Mouse (Mus musculus): ENCODE measurements around the gene Prss30. TPM values are rescaled to one million over a fixed set of nuclear protein-coding genes. Genes with fewer than 3 reads are reported as not detected.

Prss30 gene
- polyA plus RNA-seq, 1 experiment from 2014 or later: 0.12 TPM

DNA sequence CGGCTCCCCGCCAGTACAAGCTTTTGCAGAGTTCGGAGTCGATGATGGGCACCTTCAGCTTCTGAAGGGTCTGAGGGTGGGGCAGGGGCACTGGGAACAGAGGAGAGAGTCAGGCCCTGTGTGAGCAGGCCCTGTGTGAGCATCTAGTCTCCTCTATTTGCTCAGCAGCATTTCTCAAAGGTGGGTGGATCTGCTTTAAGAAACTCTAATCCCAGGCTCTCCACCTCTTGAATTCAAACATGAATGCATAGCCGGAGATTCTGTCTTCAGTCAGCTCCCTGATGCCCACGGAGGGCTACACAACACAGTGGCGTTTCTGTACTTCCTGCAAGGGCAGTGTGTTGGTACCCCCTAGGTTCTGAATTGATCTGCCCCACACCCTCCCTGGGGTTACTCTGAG lies 14.3 kb upstream of the Prss30 start:
- H3K9me3 ChIP-seq (ENCODE audit: control insufficient read depth, low read length): no peaks in the 10 kb centered on the region
- no peak overlapping the region for H3K4me3 ChIP-seq (ENCODE audit: low read depth, low read length)
- no peak overlapping the region for H3K9ac ChIP-seq (ENCODE audit: low read length)
- 0 out of 2 replicates have a peak, but pooled peaks cover 4% of the 10 kb centered on the region for H3K4me1 ChIP-seq (replicated peaks; ENCODE audit: control insufficient read depth, insufficient read depth, low read length)
- no peaks in the 10 kb centered on the region for H3K36me3 ChIP-seq (ENCODE audit: control insufficient read depth, insufficient read depth, low read length)
- no peaks in the 10 kb centered on the region for H3K27me3 ChIP-seq (replicated peaks; ENCODE audit: control insufficient read depth, insufficient read depth, low read length)
- no peak overlapping the region for H3K27ac ChIP-seq (ENCODE audit: low read depth)
- 70% methylated on average over 7 of the region's 7 CpGs for WGBS
- H3K4me2 ChIP-seq (ENCODE audit: low read length): no peak overlapping the region
- no peak for ATAC-seq (replicated peaks; ENCODE audit: low FRiP score, low TSS enrichment, low read depth)
- DNase-seq (ENCODE audit: low spot score): no peak

DNA sequence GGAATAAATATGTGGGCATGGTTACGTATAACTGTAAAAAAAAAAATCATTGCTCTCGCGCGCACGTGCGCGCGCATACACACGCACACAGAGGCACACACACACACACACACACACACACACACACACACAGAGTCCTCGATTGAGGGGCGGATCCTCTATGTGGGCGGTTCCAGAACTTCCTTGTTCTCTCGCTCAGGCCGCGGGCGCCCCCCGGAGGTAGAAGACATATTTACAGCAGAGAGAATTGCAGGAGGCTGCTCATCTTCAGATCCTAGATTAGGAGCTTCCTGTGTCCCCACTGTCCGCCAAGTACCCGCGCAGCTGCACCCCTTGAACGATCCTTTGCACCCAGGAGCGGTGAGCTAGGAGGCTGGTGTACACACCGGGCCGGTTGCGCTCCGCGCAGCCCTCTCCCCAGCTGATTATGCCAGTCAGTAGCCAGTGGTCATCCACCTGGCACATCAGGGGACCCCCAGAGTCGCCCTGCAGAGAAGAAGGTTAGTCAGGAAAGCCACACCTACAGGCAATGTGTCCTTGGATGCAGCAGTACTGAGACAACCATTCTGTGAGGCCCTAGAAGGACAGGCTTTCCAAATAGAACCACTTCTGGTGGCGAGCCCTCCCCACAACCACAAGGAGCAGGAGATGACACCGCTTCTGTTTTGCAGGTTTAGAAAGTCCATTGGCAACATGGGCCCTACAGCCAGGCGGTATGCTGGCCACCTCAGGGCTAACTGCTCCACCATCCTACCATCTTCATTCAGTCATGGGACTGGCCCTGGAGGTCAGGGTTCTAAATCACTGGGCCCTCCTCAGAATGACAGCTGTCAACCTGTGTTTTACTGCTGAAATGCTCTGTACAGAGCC lies 13.4 kb upstream of the Prss30 start:
- Histone ChIP-seq H3K9me3 (ENCODE audit: control insufficient read depth, low read length) (no peaks in the 10 kb centered on the region), H3K36me3 (ENCODE audit: control insufficient read depth, insufficient read depth, low read length) (no peaks in the 10 kb centered on the region), H3K4me1 (replicated peaks; ENCODE audit: control insufficient read depth, insufficient read depth, low read length) (0 out of 2 replicates have a peak, but pooled peaks cover 4% of the 10 kb centered on the region), H3K27me3 (replicated peaks; ENCODE audit: control insufficient read depth, insufficient read depth, low read length) (no peaks in the 10 kb centered on the region), H3K4me2 (ENCODE audit: low read length) (peak overlapping the region; percentile 48), H3K27ac (ENCODE audit: low read depth) (no peak overlapping the region), H3K9ac (ENCODE audit: low read length) (peak overlapping the region; percentile 34; the same call in 1 of the 2 replicates), H3K4me3 (ENCODE audit: low read depth, low read length) (peak overlapping the region; percentile 16)
- ATAC-seq (replicated peaks; ENCODE audit: low FRiP score, low TSS enrichment, low read depth): peak; percentile 78
- WGBS: 8% methylated on average over 31 of the region's 31 CpGs
- DNase-seq (ENCODE audit: low spot score): peak; percentile 99

DNA sequence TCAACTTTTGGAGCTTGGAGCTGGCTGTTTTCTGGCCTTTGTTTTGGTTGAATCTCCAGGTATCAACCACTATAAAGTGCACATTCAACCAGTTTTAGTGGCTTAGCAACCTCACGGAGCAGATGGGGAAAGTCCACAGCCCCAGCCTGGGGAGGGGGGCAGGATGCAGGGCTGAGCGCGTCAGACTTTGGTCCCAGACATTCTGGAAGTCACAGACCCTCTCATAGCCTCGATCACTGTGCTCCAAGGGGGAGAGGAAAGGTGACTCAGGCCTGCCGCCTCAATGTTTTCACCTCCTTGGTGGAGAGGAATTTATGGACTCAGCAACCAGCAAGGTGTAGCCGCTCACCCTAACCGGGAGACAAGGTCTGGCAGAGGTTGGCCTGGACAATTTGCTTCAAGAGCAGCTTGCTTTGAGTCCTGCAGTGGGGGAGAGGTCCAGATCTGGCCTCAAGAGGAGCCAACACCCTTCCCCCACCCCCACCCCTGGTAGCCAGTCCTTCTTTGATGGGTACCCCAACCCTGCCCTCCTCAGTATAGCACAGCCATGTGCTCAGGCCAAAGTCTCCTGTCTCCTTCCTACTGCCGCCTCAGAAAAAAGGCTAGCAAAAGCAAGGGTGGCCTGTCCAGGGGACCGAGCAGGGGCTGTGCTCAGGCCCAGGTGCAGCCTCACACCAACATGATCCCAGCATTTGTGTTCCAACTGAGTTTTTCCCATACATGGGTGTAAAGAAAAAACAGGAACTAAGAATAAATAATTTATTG lies 12.6 kb upstream of the Prss30 start:
- no peaks in the 10 kb centered on the region for H3K36me3 ChIP-seq (ENCODE audit: control insufficient read depth, insufficient read depth, low read length)
- peak overlapping the region; percentile 16 for H3K4me3 ChIP-seq (ENCODE audit: low read depth, low read length)
- peak overlapping the region; percentile 48 for H3K4me2 ChIP-seq (ENCODE audit: low read length)
- H3K9me3 ChIP-seq (ENCODE audit: control insufficient read depth, low read length): no peaks in the 10 kb centered on the region
- DNase-seq (ENCODE audit: low spot score) (peak; percentile 75), ATAC-seq (replicated peaks; ENCODE audit: low FRiP score, low TSS enrichment, low read depth) (peak; percentile 83)
- H3K27me3 ChIP-seq (replicated peaks; ENCODE audit: control insufficient read depth, insufficient read depth, low read length): no peaks in the 10 kb centered on the region
- no peak overlapping the region for H3K27ac ChIP-seq (ENCODE audit: low read depth)
- H3K4me1 ChIP-seq (replicated peaks; ENCODE audit: control insufficient read depth, insufficient read depth, low read length): 0 out of 2 replicates have a peak, but pooled peaks cover 4% of the 10 kb centered on the region
- peak overlapping the region; percentile 14; the same call in 1 of the 2 replicates for H3K9ac ChIP-seq (ENCODE audit: low read length)
- 49% methylated on average over 9 of the region's 9 CpGs for WGBS

GRCm38 (mm10) chr17:23989802-23990201 lies 9.4 kb upstream of the Prss30 start:
- no peaks in the 10 kb centered on the region for H3K27me3 ChIP-seq (replicated peaks; ENCODE audit: control insufficient read depth, insufficient read depth, low read length)
- no peak overlapping the region for H3K4me3 ChIP-seq (ENCODE audit: low read depth, low read length)
- no peak overlapping the region for H3K9ac ChIP-seq (ENCODE audit: low read length)
- H3K27ac ChIP-seq (ENCODE audit: low read depth): no peak overlapping the region
- H3K4me2 ChIP-seq (ENCODE audit: low read length): no peak overlapping the region
- 0 out of 2 replicates have a peak, but pooled peaks cover 4% of the 10 kb centered on the region for H3K4me1 ChIP-seq (replicated peaks; ENCODE audit: control insufficient read depth, insufficient read depth, low read length)
- H3K36me3 ChIP-seq (ENCODE audit: control insufficient read depth, insufficient read depth, low read length): no peaks in the 10 kb centered on the region
- WGBS: 42% methylated on average over 2 of the region's 2 CpGs
- DNase-seq (ENCODE audit: low spot score) (no peak), ATAC-seq (replicated peaks; ENCODE audit: low FRiP score, low TSS enrichment, low read depth) (no peak)
- no peaks in the 10 kb centered on the region for H3K9me3 ChIP-seq (ENCODE audit: control insufficient read depth, low read length)

DNA sequence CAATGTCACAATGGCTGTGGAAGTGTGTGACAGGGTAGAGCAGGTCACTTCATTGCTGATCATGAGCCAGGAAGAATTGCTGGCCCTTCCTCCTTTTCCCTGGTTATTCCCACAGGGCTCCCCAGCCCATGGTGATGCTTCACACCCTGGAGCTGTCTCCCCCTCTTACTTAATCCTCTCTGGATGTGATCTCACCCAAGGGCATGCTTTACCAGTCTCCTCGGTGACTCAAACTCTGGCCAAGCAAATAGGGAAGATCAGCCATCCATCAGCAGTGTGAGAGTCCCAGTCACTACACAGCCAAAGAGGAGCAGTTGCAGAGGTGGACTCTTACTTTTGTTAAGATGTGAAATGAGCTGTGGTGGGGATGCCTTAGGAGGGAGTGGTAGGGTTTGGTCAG lies 4.6 kb upstream of the Prss30 start:
- H3K4me1 ChIP-seq (replicated peaks; ENCODE audit: control insufficient read depth, insufficient read depth, low read length): no peaks in the 10 kb centered on the region; the same call in 1 of the 2 replicates
- ATAC-seq (replicated peaks; ENCODE audit: low FRiP score, low TSS enrichment, low read depth): no peak
- no peak overlapping the region for H3K4me3 ChIP-seq (ENCODE audit: low read depth, low read length)
- no peak overlapping the region for H3K9ac ChIP-seq (ENCODE audit: low read length)
- no peak overlapping the region for H3K4me2 ChIP-seq (ENCODE audit: low read length)
- H3K27ac ChIP-seq (ENCODE audit: low read depth): no peak overlapping the region
- H3K36me3 ChIP-seq (ENCODE audit: control insufficient read depth, insufficient read depth, low read length): no peaks in the 10 kb centered on the region
- no peaks in the 10 kb centered on the region for H3K27me3 ChIP-seq (replicated peaks; ENCODE audit: control insufficient read depth, insufficient read depth, low read length)
- WGBS: 89% methylated on average over 1 of the region's 1 CpGs
- no peak for DNase-seq (ENCODE audit: low spot score)
- H3K9me3 ChIP-seq (ENCODE audit: control insufficient read depth, low read length): no peaks in the 10 kb centered on the region

- no peak for DNase-seq (ENCODE audit: low spot score)
- no peak overlapping the region for H3K4me2 ChIP-seq (ENCODE audit: low read length)
- no peaks in the 10 kb centered on the region for H3K9me3 ChIP-seq (ENCODE audit: control insufficient read depth, low read length)
- ATAC-seq (replicated peaks; ENCODE audit: low FRiP score, low TSS enrichment, low read depth): no peak
- H3K27ac ChIP-seq (ENCODE audit: low read depth): no peak overlapping the region
- H3K4me3 ChIP-seq (ENCODE audit: low read depth, low read length): no peak overlapping the region
- H3K4me1 ChIP-seq (replicated peaks; ENCODE audit: control insufficient read depth, insufficient read depth, low read length): no peaks in the 10 kb centered on the region; the same call in 1 of the 2 replicates
- H3K27me3 ChIP-seq (replicated peaks; ENCODE audit: control insufficient read depth, insufficient read depth, low read length): no peaks in the 10 kb centered on the region
- no peaks in the 10 kb centered on the region for H3K36me3 ChIP-seq (ENCODE audit: control insufficient read depth, insufficient read depth, low read length)
- 39% methylated on average over 4 of the region's 4 CpGs for WGBS
- no peak overlapping the region for H3K9ac ChIP-seq (ENCODE audit: low read length)
Measured at GRCm38 (mm10) chr17:23982912-23983311, 2.5 kb upstream of the Prss30 start.

- Histone ChIP-seq H3K27ac (ENCODE audit: low read depth) (no peak overlapping the region), H3K9ac (ENCODE audit: low read length) (no peak overlapping the region), H3K4me2 (ENCODE audit: low read length) (no peak overlapping the region), H3K4me1 (replicated peaks; ENCODE audit: control insufficient read depth, insufficient read depth, low read length) (no peaks in the 10 kb centered on the region; the same call in 1 of the 2 replicates), H3K27me3 (replicated peaks; ENCODE audit: control insufficient read depth, insufficient read depth, low read length) (no peaks in the 10 kb centered on the region), H3K4me3 (ENCODE audit: low read depth, low read length) (no peak overlapping the region), H3K9me3 (ENCODE audit: control insufficient read depth, low read length) (no peaks in the 10 kb centered on the region), H3K36me3 (ENCODE audit: control insufficient read depth, insufficient read depth, low read length) (no peaks in the 10 kb centered on the region)
- ATAC-seq (replicated peaks; ENCODE audit: low FRiP score, low TSS enrichment, low read depth) (no peak), DNase-seq (ENCODE audit: low spot score) (no peak)
- WGBS: 39% methylated on average over 3 of the region's 3 CpGs
Measured at GRCm38 (mm10) chr17:23979471-23979870, 895 bp downstream of the Prss30 start.

- H3K27me3 ChIP-seq (replicated peaks; ENCODE audit: control insufficient read depth, insufficient read depth, low read length): no peaks in the 10 kb centered on the region
- H3K4me2 ChIP-seq (ENCODE audit: low read length): no peak overlapping the region
- DNase-seq (ENCODE audit: low spot score) (no peak), ATAC-seq (replicated peaks; ENCODE audit: low FRiP score, low TSS enrichment, low read depth) (no peak)
- no peak overlapping the region for H3K27ac ChIP-seq (ENCODE audit: low read depth)
- H3K4me1 ChIP-seq (replicated peaks; ENCODE audit: control insufficient read depth, insufficient read depth, low read length): no peaks in the 10 kb centered on the region
- no peaks in the 10 kb centered on the region for H3K9me3 ChIP-seq (ENCODE audit: control insufficient read depth, low read length)
- H3K4me3 ChIP-seq (ENCODE audit: low read depth, low read length): no peak overlapping the region
- WGBS: 65% methylated on average over 4 of the region's 4 CpGs
- H3K9ac ChIP-seq (ENCODE audit: low read length): no peak overlapping the region
- H3K36me3 ChIP-seq (ENCODE audit: control insufficient read depth, insufficient read depth, low read length): no peaks in the 10 kb centered on the region
Measured at GRCm38 (mm10) chr17:23976665-23977064, 3.7 kb downstream of the Prss30 start.

All from intestine, embryonic 14.5 days (tissue).